Mouse (Mus musculus) hindbrain, postnatal 0 days (tissue): ENCODE measurements at regions not wholly inside any gene's neighbourhood (a gene's known extent, or its start where the extent isn't known, plus 50 kb on each side); places are given as distances from the start of the nearest gene placed in this dataset.
A peak's percentile ranks its signal among the peaks of the same experiment; 100 is the strongest.

Experiments used
- ATAC-seq: fragments of 200-750 bp; cut with Nextera tagmentation; 2 replicates; pipeline ENCODE4 v1.8.0; 2017; ENCODE audit warnings: mild to moderate bottlenecking, moderate TSS enrichment, moderate library complexity
- DNase-seq: peaks from one replicate; pipeline ENCODE4 v3.0.0-alpha.2; 2015; ENCODE audit warnings: low spot score
- H3K27ac ChIP-seq: fragments of 300-500 bp; sonication (generic); 2 replicates; pipeline ENCODE4 v1.5.1; 2014; ENCODE audit warnings: mild to moderate bottlenecking
- H3K27me3 ChIP-seq: fragments of 300-500 bp; sonication (generic); 2 replicates; pipeline ENCODE4 v1.6.1; 2014; ENCODE audit warnings: low read length, mixed read lengths; ENCODE audit not compliant: insufficient read depth
- H3K36me3 ChIP-seq: fragments of 300-500 bp; sonication (generic); 2 replicates; pipeline ENCODE4 v1.6.1; 2014; ENCODE audit warnings: low read length, mixed read lengths; ENCODE audit not compliant: insufficient read depth
- H3K4me1 ChIP-seq: fragments of 300-500 bp; sonication (generic); 2 replicates; pipeline ENCODE4 v1.6.1; 2014; ENCODE audit warnings: antibody characterized with exemption, low read length, mixed read lengths; ENCODE audit not compliant: insufficient read depth
- H3K4me2 ChIP-seq: fragments of 300-500 bp; sonication (generic); 2 replicates; pipeline ENCODE4 v1.6.1; 2014; ENCODE audit warnings: low read depth, mild to moderate bottlenecking, low read length, moderate library complexity, mixed read lengths
- H3K4me3 ChIP-seq: fragments of 300-500 bp; sonication (generic); 2 replicates; pipeline ENCODE4 v1.5.1; 2014; ENCODE audit warnings: low read length
- H3K9ac ChIP-seq: fragments of 300-500 bp; sonication (generic); replicated peaks from 2 replicates; pipeline ENCODE4 v1.6.1; 2014; ENCODE audit warnings: mild to moderate bottlenecking, low read length, moderate library complexity, mixed read lengths
- H3K9me3 ChIP-seq: fragments of 300-500 bp; sonication (generic); 2 replicates; pipeline ENCODE4 v1.6.1; 2016; ENCODE audit warnings: low read length, mixed read lengths
- CTCF ChIP-seq: IDR thresholded peaks from 2 replicates; pipeline ENCODE4 v1.5.1; 2016; ENCODE audit warnings: antibody characterized with exemption, control low read depth, low read depth
- WGBS: fragments of 180-500 bp; shearing (Covaris S2); extraction: QIAGEN DNeasy Blood & Tissue Kit; methylation state at CpG from one replicate; pipeline ENCODE4 v1.1.7; 2014; 5-methylcytosine and 5-hydroxymethylcytosine counted together

DNA sequence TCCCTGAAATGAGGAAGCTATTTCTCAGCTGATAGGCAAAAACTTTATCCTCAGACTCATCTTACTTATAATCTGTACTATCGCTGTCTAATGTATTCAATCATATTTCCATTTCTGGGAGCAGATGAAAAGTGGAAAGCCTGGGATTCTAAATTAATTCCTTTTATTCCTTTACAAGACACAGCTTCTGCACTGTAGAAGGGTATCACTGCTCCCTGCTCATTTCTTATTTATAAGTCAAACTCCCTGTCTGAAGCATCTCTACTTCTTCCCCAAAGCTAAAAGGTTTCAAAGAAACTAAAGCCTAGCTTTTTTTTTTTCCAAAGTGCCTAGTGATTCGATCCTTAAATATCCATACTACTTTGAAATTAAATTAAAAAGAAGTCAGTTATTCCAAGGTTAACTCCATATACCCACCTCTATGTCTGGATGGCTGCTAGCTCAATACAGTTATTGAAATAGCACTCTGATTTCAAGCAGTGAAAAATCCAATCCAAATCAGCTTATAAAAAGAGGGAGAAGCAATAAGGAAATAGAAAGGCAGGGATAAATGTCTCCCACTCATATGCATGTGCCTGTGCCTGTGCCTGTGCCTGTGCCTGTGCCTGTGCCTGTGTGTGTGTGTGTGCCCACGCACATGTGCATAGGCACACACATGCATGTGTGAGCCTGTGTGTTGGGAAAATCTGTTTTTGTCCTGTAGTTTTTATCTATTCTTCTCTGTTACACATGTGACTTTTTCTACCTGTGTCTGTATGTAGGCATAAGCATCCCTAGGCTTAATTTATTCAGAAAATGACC, 380.6 kb downstream of the Tmem135 start:
- no peak overlapping the region for H3K4me3 ChIP-seq
- H3K27ac ChIP-seq = no peak overlapping the region
- H3K36me3 ChIP-seq = no peaks in the 10 kb centered on the region
- H3K4me1 ChIP-seq = no peaks in the 10 kb centered on the region
- H3K9me3 ChIP-seq = no peaks in the 10 kb centered on the region
- ATAC-seq (no peak), DNase-seq (no peak)
- H3K27me3 ChIP-seq = no peaks in the 10 kb centered on the region
- no peak for TF ChIP-seq CTCF
- no peak overlapping the region for H3K4me2 ChIP-seq
- 83% methylated on average over 3 of the region's 3 CpGs for WGBS
- H3K9ac ChIP-seq = no peak overlapping the region

DNA sequence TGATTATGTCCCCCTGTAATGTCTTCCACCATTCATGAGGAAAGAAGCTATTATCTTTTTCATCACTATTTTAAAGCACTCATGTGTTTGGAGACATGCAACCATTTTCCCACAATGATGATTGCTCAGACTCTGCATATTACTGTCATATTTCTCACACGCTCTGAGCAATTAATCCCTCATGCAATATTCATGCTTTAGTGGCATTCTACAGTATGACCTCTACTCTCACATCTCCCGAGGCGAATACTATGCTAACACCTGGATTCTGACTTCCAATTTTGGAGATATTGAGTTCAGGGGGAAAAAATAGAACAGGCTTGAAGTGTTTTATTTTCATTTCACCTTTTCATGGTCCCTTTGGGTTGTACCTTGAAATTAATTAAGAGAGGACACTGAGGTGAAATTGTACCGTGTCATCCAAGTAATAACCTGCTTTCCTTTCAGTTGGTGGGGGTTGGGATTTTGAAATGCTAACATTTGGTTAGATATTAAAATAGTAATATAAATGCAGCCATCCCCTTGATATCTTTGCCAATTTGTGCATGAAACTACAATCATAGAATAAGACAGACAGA, 405.1 kb downstream of the Tmem135 start:
- no peaks in the 10 kb centered on the region for H3K36me3 ChIP-seq
- 0 out of 2 replicates have a peak, but pooled peaks have one; percentile 63 for ATAC-seq

DNA sequence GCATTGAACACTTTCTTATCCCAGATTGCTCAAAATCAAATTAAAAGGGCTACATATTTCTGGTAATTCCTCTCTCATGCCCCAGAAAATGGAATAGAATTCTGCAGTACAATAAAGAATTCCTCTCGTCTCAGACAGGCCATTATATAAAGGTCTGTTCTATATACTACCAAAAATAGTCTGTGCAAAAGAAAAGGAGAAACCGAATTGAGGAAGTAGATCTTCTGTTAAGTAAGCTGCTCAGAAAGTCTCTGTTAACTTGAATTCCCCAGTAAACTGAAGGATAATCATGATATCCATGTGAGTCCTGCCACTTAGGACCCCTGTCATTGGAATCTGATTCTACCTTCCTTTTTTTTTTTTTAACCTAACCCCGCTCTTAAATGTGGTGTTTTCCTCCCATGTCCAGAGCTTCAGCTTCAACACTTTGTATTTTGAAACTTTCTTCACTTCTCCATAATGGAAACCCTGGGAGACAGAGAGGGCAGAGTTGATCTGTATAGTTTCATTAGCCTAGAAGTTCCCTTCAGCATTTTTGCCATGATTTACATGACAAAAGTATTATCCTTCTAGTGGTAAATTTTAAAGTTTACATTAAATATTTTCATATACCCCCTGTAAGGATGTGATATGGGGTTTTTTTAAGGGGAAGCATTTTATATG, 406.1 kb downstream of the Tmem135 start:
- DNase-seq (no peak), ATAC-seq (no peak)
- TF ChIP-seq CTCF = no peak
- Histone ChIP-seq H3K9me3 (no peaks in the 10 kb centered on the region), H3K4me2 (no peak overlapping the region), H3K4me3 (no peak overlapping the region), H3K9ac (no peak overlapping the region), H3K27ac (no peak overlapping the region), H3K4me1 (no peaks in the 10 kb centered on the region), H3K36me3 (no peaks in the 10 kb centered on the region), H3K27me3 (no peaks in the 10 kb centered on the region)
- WGBS = 81% methylated on average over 3 of the region's 3 CpGs

More for the DNA sequence above, 405.1 kb downstream of the Tmem135 start:
- H3K4me1 ChIP-seq = no peaks in the 10 kb centered on the region
- H3K4me3 ChIP-seq = no peak overlapping the region
- H3K9me3 ChIP-seq = no peaks in the 10 kb centered on the region
- 74% methylated on average over 4 of the region's 4 CpGs for WGBS
- DNase-seq = peak; percentile 27
- H3K27me3 ChIP-seq = no peaks in the 10 kb centered on the region
- no peak overlapping the region for H3K4me2 ChIP-seq
- no peak overlapping the region for H3K9ac ChIP-seq
- no peak overlapping the region for H3K27ac ChIP-seq
- TF ChIP-seq CTCF = no peak

DNA sequence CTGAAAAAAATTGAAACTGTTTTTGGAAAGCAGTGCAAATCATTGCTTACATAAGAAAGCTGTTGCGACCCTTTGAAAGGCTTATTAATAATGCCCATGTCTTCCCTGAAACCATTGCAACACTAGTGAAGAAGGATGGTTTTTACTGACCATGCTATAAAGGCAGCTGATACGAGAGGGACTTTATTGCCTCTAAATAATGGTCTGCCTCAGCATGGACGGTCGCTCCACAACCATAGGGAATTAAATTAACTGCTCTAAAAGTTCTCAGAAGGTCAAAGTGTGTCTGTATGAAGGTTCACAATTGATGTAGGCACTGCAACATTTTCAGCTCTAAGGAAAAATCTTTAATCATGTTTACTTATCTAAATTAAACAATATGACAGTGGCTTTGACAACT, 429.6 kb downstream of the Tmem135 start:
- Histone ChIP-seq H3K4me3 (no peak overlapping the region), H3K4me2 (no peak overlapping the region), H3K9me3 (no peaks in the 10 kb centered on the region), H3K4me1 (no peaks in the 10 kb centered on the region), H3K9ac (no peak overlapping the region), H3K27me3 (no peaks in the 10 kb centered on the region), H3K36me3 (no peaks in the 10 kb centered on the region), H3K27ac (no peak overlapping the region)
- DNase-seq (no peak), ATAC-seq (no peak)
- WGBS = 71% methylated on average over 4 of the region's 4 CpGs
- no peak for TF ChIP-seq CTCF

DNA sequence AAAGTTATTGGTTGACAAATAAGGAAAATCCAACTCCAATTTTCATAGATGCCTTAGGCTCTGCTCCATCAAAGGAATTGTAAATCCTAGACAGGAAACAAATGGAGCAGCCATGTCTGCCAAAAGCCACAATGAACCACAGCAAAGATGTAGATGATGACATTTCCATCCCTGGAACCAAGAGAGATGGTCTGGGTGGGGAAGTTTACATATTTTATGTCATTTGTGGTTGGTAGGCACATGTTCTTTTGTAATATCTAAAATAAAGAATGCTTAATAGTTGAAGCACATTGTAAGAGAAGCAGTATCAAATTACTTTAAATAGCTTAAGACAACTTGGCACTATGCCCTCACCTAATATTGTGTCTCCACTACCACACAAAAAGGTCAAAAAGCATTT, 443.2 kb downstream of the Tmem135 start:
- Histone ChIP-seq H3K9me3 (no peaks in the 10 kb centered on the region), H3K36me3 (no peaks in the 10 kb centered on the region), H3K4me2 (no peak overlapping the region), H3K4me1 (no peaks in the 10 kb centered on the region), H3K9ac (no peak overlapping the region), H3K4me3 (no peak overlapping the region), H3K27ac (no peak overlapping the region), H3K27me3 (no peaks in the 10 kb centered on the region)
- no peak for DNase-seq
- no peak for TF ChIP-seq CTCF
- ATAC-seq = no peak

DNA sequence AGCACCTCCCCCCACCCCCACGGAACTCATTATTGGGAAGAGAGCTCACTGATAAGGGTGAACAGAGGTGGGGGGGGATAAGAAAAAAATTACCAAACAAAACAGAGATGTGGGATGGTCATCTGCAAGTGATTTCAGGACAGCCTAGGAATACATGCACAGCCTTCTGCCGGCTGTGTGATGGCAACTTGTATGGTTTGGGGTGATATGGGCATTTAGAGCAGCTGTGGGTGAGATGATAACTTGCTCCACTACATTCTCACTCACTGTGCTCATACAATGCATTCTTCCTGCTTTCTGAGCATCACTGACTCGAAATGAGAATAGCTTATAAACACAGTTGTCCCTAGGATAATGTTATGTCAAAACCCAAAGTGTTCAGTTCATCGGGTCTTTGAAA, 443.8 kb downstream of the Tmem135 start:
- Histone ChIP-seq H3K9ac (no peak overlapping the region), H3K9me3 (no peaks in the 10 kb centered on the region), H3K27me3 (no peaks in the 10 kb centered on the region), H3K4me3 (no peak overlapping the region), H3K4me2 (no peak overlapping the region), H3K27ac (no peak overlapping the region), H3K36me3 (no peaks in the 10 kb centered on the region), H3K4me1 (no peaks in the 10 kb centered on the region)
- TF ChIP-seq CTCF = no peak
- no peak for ATAC-seq
- no peak for DNase-seq
- 67% methylated on average over 4 of the region's 4 CpGs for WGBS
